Mouse (Mus musculus) megakaryocyte-erythroid progenitor cell, adult 5-6 weeks (primary cell): ENCODE results near the gene Vmn1r83. TPM values are rescaled to one million over a fixed set of nuclear protein-coding genes. Genes with fewer than 3 reads are reported as not detected.

Experiments used
- ATAC-seq: replicated peaks from 2 replicates; pipeline ENCODE4 v1.8.0; 2016; ENCODE audit warnings: mild to moderate bottlenecking, inconsistent platforms; ENCODE audit not compliant: severe bottlenecking, poor library complexity, low FRiP score, low TSS enrichment
- total RNA-seq, 2 experiments: library from RNA; stranded (forward) in 1 of 2; stranded (reverse) in 1 of 2; fragments of 200-1000, 215-1000 nt in 1 of 2; fragments of >200 nt in 1 of 2; fragmentation: Nextera tagmentation in 1 of 2; gene quantifications; 2 replicates each; pipeline ENCODE4 v1.2.3; 2014 to 2017

Gene Vmn1r83
- not detected in 2 replicates for total RNA-seq (2014; fragmentation: Nextera tagmentation)
- total RNA-seq (2017) = not detected in 2 replicates

GRCm38 (mm10) chr7:12329381-12329780 lies at the start of gene Vmn1r83:
Gene Vmn1r83 (minus strand): TSS chr7:12329481.
- no peak for ATAC-seq

- ATAC-seq = no peak
These were observed 39.9 kb upstream of the Vmn1r83 start, which contains the start of gene Vmn1r84 for GRCm38 (mm10) chr7:12369173-12369572. Gene Vmn1r84 (minus strand): TSS chr7:12369273.

- ATAC-seq = no peak
These were observed 29.2 kb downstream of the Vmn1r83 start, which contains the start of gene Vmn1r82 for GRCm38 (mm10) chr7:12300130-12300529. Gene Vmn1r82 (plus strand): TSS chr7:12300430.

Other genes starting within 250 kb of the Vmn1r83 start
- not detected in 2 replicates for gene Vmn1r78, start 179.2 kb downstream of the Vmn1r83 start, total RNA-seq (2014; fragmentation: Nextera tagmentation)
- not detected in 2 replicates for gene Vmn1r78, start 179.2 kb downstream of the Vmn1r83 start, total RNA-seq (2017)
- not detected in 2 replicates for gene Vmn1r79, start 158.2 kb downstream of the Vmn1r83 start, total RNA-seq (2014; fragmentation: Nextera tagmentation)
- not detected in 2 replicates for gene Vmn1r79, start 158.2 kb downstream of the Vmn1r83 start, total RNA-seq (2017)
- not detected in 2 replicates for gene Vmn1r80, start 140.2 kb downstream of the Vmn1r83 start, total RNA-seq (2014; fragmentation: Nextera tagmentation)
- not detected in 2 replicates for gene Vmn1r80, start 140.2 kb downstream of the Vmn1r83 start, total RNA-seq (2017)
- gene Vmn1r81, start 61.2 kb downstream of the Vmn1r83 start, total RNA-seq (2014; fragmentation: Nextera tagmentation) = not detected in 2 replicates
- gene Vmn1r81, start 61.2 kb downstream of the Vmn1r83 start, total RNA-seq (2017) = not detected in 2 replicates
- gene Vmn1r82, start 29.1 kb downstream of the Vmn1r83 start, total RNA-seq (2014; fragmentation: Nextera tagmentation) = not detected in 2 replicates
- not detected in 2 replicates for gene Vmn1r82, start 29.1 kb downstream of the Vmn1r83 start, total RNA-seq (2017)
- gene Vmn1r84, start 39.8 kb upstream of the Vmn1r83 start, total RNA-seq (2014; fragmentation: Nextera tagmentation) = not detected in 2 replicates
- not detected in 2 replicates for gene Vmn1r84, start 39.8 kb upstream of the Vmn1r83 start, total RNA-seq (2017)
- 2.9 and 3.6 TPM in 2 replicates for gene Zfp551, start 93.3 kb upstream of the Vmn1r83 start, total RNA-seq (2014; fragmentation: Nextera tagmentation)
- 2.8 and 3.4 TPM in 2 replicates for gene Zfp551, start 93.3 kb upstream of the Vmn1r83 start, total RNA-seq (2017)
- gene Zfp606, start 148.8 kb upstream of the Vmn1r83 start, total RNA-seq (2014; fragmentation: Nextera tagmentation) = 4.5 and 4.7 TPM in 2 replicates
- 8.9 and 10.1 TPM in 2 replicates for gene Zfp606, start 148.8 kb upstream of the Vmn1r83 start, total RNA-seq (2017)
- gene 2900092C05Rik, start 183.0 kb upstream of the Vmn1r83 start, total RNA-seq (2014; fragmentation: Nextera tagmentation) = not detected in 2 replicates
- not detected in 2 replicates for gene 2900092C05Rik, start 183.0 kb upstream of the Vmn1r83 start, total RNA-seq (2017)